Mouse (Mus musculus) forebrain, embryonic 13.5 days (tissue): ENCODE results near the gene Iqck. TPM values are rescaled to one million over a fixed set of nuclear protein-coding genes. Genes with fewer than 3 reads are reported as not detected.
A peak's percentile ranks its signal among the peaks of the same experiment; 100 is the strongest.

Experiments used
- ATAC-seq: fragments of 200-750 bp; cut with Nextera tagmentation; 2 replicates; pipeline ENCODE4 v1.8.0; 2017
- H3K27ac ChIP-seq: fragments of 300-500 bp; sonication (generic); 2 replicates; pipeline ENCODE4 v1.5.1; 2015; ENCODE audit warnings: inconsistent platforms, mild to moderate bottlenecking, moderate library complexity
- H3K27me3 ChIP-seq: fragments of 300-500 bp; sonication (generic); 2 replicates; pipeline ENCODE4 v1.6.1; 2015; ENCODE audit warnings: mild to moderate bottlenecking, inconsistent platforms
- H3K36me3 ChIP-seq: fragments of 300-500 bp; sonication (generic); 2 replicates; pipeline ENCODE4 v1.6.1; 2015; ENCODE audit warnings: mild to moderate bottlenecking, inconsistent platforms; ENCODE audit not compliant: poor library complexity, severe bottlenecking
- H3K4me1 ChIP-seq: fragments of 300-500 bp; sonication (generic); 2 replicates; pipeline ENCODE4 v1.6.1; 2015; ENCODE audit warnings: inconsistent platforms
- H3K4me2 ChIP-seq: fragments of 300-500 bp; sonication (generic); 2 replicates; pipeline ENCODE4 v1.6.1; 2015; ENCODE audit warnings: inconsistent platforms, mild to moderate bottlenecking, moderate library complexity
- H3K4me3 ChIP-seq: fragments of 300-500 bp; sonication (generic); 2 replicates; pipeline ENCODE4 v1.5.1; 2015; ENCODE audit warnings: mild to moderate bottlenecking, inconsistent platforms
- H3K9ac ChIP-seq: fragments of 300-500 bp; sonication (generic); 2 replicates; pipeline ENCODE4 v1.6.1; 2015; ENCODE audit warnings: mild to moderate bottlenecking, inconsistent platforms
- H3K9me3 ChIP-seq: fragments of 300-500 bp; sonication (generic); replicated peaks from 2 replicates; pipeline ENCODE4 v1.6.1; 2016; ENCODE audit warnings: inconsistent platforms
- WGBS: fragments of 180-500 bp; shearing (Covaris S2); methylation state at CpG from one replicate; pipeline ENCODE4 v1.1.7; 2015; 5-methylcytosine and 5-hydroxymethylcytosine counted together
- polyA plus RNA-seq: library from polyadenylated mRNA; unstranded; fragments of >200 nt; fragmentation: Nextera tagmentation; extraction: Ambion mirVana; gene quantifications from 2 replicates; pipeline ENCODE4 v1.2.1, GENCODE M21; 2015

Iqck gene
- polyA plus RNA-seq, 1 experiment from 2014 or later = 3.1 TPM

GRCm38 (mm10) chr7:118996137-118996837 lies 140.7 kb downstream of the Iqck start:
- 10% methylated on average over 13 of the region's 13 CpGs for WGBS
- Histone ChIP-seq H3K4me3 (no peak overlapping the region), H3K9ac (no peak overlapping the region), H3K4me2 (peak overlapping the region; percentile 90), H3K27ac (no peak overlapping the region), H3K4me1 (peaks cover 44% of the 10 kb centered on the region), H3K9me3 (no peaks in the 10 kb centered on the region), H3K27me3 (peaks cover 6% of the 10 kb centered on the region; the same call in 1 of the 2 replicates), H3K36me3 (no peaks in the 10 kb centered on the region)
- ATAC-seq = peak; percentile 36

- peaks cover 15% of the 10 kb centered on the region for H3K4me1 ChIP-seq
- H3K4me3 ChIP-seq = no peak overlapping the region
- no peak overlapping the region for H3K4me2 ChIP-seq
- 86% methylated on average over 2 of the region's 2 CpGs for WGBS
- no peak overlapping the region for H3K27ac ChIP-seq
- no peaks in the 10 kb centered on the region for H3K36me3 ChIP-seq
- H3K27me3 ChIP-seq = peaks cover 6% of the 10 kb centered on the region; the same call in 1 of the 2 replicates
- H3K9ac ChIP-seq = no peak overlapping the region
- no peak for ATAC-seq
- no peaks in the 10 kb centered on the region for H3K9me3 ChIP-seq
These were observed 144.3 kb downstream of the Iqck start for GRCm38 (mm10) chr7:118999857-119000256.

- H3K4me1 ChIP-seq = peaks cover 5% of the 10 kb centered on the region; the same call in 1 of the 2 replicates
- H3K4me2 ChIP-seq = no peak overlapping the region
- no peaks in the 10 kb centered on the region for H3K36me3 ChIP-seq
- H3K27me3 ChIP-seq = 0 out of 2 replicates have a peak, but pooled peaks cover under 1% of the 10 kb centered on the region
- no peak overlapping the region for H3K27ac ChIP-seq
- no peak overlapping the region for H3K9ac ChIP-seq
- ATAC-seq = no peak
- no peaks in the 10 kb centered on the region for H3K9me3 ChIP-seq
- H3K4me3 ChIP-seq = no peak overlapping the region
- 57% methylated on average over 2 of the region's 2 CpGs for WGBS
These were observed 146.4 kb downstream of the Iqck start for GRCm38 (mm10) chr7:119001965-119002364.

GRCm38 (mm10) chr7:119002501-119002900 lies 146.9 kb downstream of the Iqck start:
- 40% methylated on average over 2 of the region's 2 CpGs for WGBS
- no peak for ATAC-seq
- H3K4me2 ChIP-seq = no peak overlapping the region

GRCm38 (mm10) chr7:119010854-119011529 lies 155.4 kb downstream of the Iqck start:
- peak; percentile 61 for ATAC-seq

More at GRCm38 (mm10) chr7:119002501-119002900, 146.9 kb downstream of the Iqck start:
- Histone ChIP-seq H3K36me3 (no peaks in the 10 kb centered on the region), H3K4me3 (no peak overlapping the region), H3K9me3 (no peaks in the 10 kb centered on the region), H3K27ac (no peak overlapping the region), H3K9ac (no peak overlapping the region), H3K27me3 (no peaks in the 10 kb centered on the region), H3K4me1 (peaks cover 5% of the 10 kb centered on the region; the same call in 1 of the 2 replicates)

GRCm38 (mm10) chr7:119015736-119016135 lies 160.2 kb downstream of the Iqck start:
- Histone ChIP-seq H3K4me3 (no peak overlapping the region), H3K4me1 (no peaks in the 10 kb centered on the region), H3K27me3 (no peaks in the 10 kb centered on the region; the same call in 1 of the 2 replicates), H3K36me3 (no peaks in the 10 kb centered on the region), H3K4me2 (no peak overlapping the region), H3K9me3 (no peaks in the 10 kb centered on the region), H3K27ac (no peak overlapping the region), H3K9ac (no peak overlapping the region)
- WGBS = 0% methylated on average over 3 of the region's 3 CpGs
- no peak for ATAC-seq

More at GRCm38 (mm10) chr7:119010854-119011529, 155.4 kb downstream of the Iqck start:
- Histone ChIP-seq H3K27ac (no peak overlapping the region), H3K9me3 (no peaks in the 10 kb centered on the region), H3K4me1 (no peaks in the 10 kb centered on the region), H3K9ac (no peak overlapping the region), H3K4me2 (no peak overlapping the region), H3K4me3 (no peak overlapping the region), H3K36me3 (no peaks in the 10 kb centered on the region), H3K27me3 (no peaks in the 10 kb centered on the region)
- 19% methylated on average over 5 of the region's 5 CpGs for WGBS

GRCm38 (mm10) chr7:119019537-119019936 lies 164.0 kb downstream of the Iqck start:
- no peak overlapping the region for H3K27ac ChIP-seq
- no peaks in the 10 kb centered on the region for H3K4me1 ChIP-seq
- H3K9ac ChIP-seq = no peak overlapping the region
- no peaks in the 10 kb centered on the region; the same call in 1 of the 2 replicates for H3K27me3 ChIP-seq
- no peak overlapping the region for H3K4me3 ChIP-seq
- H3K9me3 ChIP-seq = no peaks in the 10 kb centered on the region
- 17% methylated on average over 4 of the region's 4 CpGs for WGBS
- no peak overlapping the region for H3K4me2 ChIP-seq
- H3K36me3 ChIP-seq = no peaks in the 10 kb centered on the region
- peak; percentile 82 for ATAC-seq

Other genes with a start within 250 kb of the Iqck start
- gene Gde1, start 150.0 kb upstream of the Iqck start, polyA plus RNA-seq = 126 and 131 TPM in 2 replicates
- 33.0 and 42.9 TPM in 2 replicates for gene Ccp110, start 143.2 kb upstream of the Iqck start, polyA plus RNA-seq
- 78.8 and 84.2 TPM in 2 replicates for gene Vps35l, start 115.5 kb upstream of the Iqck start, polyA plus RNA-seq
- 123 and 133 TPM in 2 replicates for gene Knop1, start 502 bp downstream of the Iqck start, polyA plus RNA-seq
- 8.4 and 9.7 TPM in 2 replicates for gene Gprc5b, start 139.5 kb downstream of the Iqck start, polyA plus RNA-seq